Mouse (Mus musculus) liver, embryonic 14.5 days (tissue): ENCODE results near the gene Cks2. TPM values are rescaled to one million over a fixed set of nuclear protein-coding genes. Genes with fewer than 3 reads are reported as not detected.

Experiments
- ATAC-seq: fragments of 200-750 bp; cut with Nextera tagmentation; 2 replicates; pipeline ENCODE4 v1.8.0; 2017; ENCODE audit warnings: moderate number of reproducible peaks, mild to moderate bottlenecking, moderate library complexity; ENCODE audit not compliant: insufficient read depth
- DNase-seq, 3 experiments: peaks; one replicate each; pipeline ENCODE4 v3.0.0-alpha.2; 2012 to 2013; ENCODE audit warnings: low read depth in 3 of 3, low spot score in 3 of 3
- H3K27ac ChIP-seq: fragments of 300-500 bp; sonication (generic); 2 replicates; pipeline ENCODE4 v1.5.1; 2014; ENCODE audit warnings: moderate library complexity, mild to moderate bottlenecking, control low read depth, inconsistent platforms
- H3K27me3 ChIP-seq: fragments of 300-500 bp; sonication (generic); 2 replicates; pipeline ENCODE4 v1.6.1; 2014; ENCODE audit warnings: mild to moderate bottlenecking, low read length, moderate library complexity; ENCODE audit not compliant: control insufficient read depth, insufficient read depth
- H3K36me3 ChIP-seq: fragments of 300-500 bp; sonication (generic); replicated peaks from 2 replicates; pipeline ENCODE4 v1.6.1; 2014; ENCODE audit warnings: low read depth; ENCODE audit not compliant: control insufficient read depth, insufficient read depth
- H3K4me1 ChIP-seq, 2 experiments: fragments of 200-500 bp in 1 of 2; fragments of 300-500 bp in 1 of 2; sonication (generic) in 1 of 2; replicated peaks; 2 replicates each; pipeline ENCODE4 v1.6.1; 2012 to 2014; ENCODE audit warnings: antibody characterized with exemption in 1 of 2, inconsistent platforms in 1 of 2, low read length in 1 of 2; ENCODE audit not compliant: control insufficient read depth in 2 of 2, insufficient read depth in 2 of 2
- H3K4me2 ChIP-seq: fragments of 300-500 bp; sonication (generic); 2 replicates; pipeline ENCODE4 v1.6.1; 2014; ENCODE audit warnings: low read depth, mild to moderate bottlenecking, control low read depth, moderate library complexity
- H3K4me3 ChIP-seq, 2 experiments: fragments of 200-500 bp in 1 of 2; fragments of 300-500 bp in 1 of 2; sonication (generic) in 1 of 2; 2 replicates each; pipeline ENCODE4 v1.5.1; 2012 to 2014; ENCODE audit warnings: low read depth in 2 of 2, low read length in 2 of 2, mild to moderate bottlenecking in 2 of 2, control low read depth in 1 of 2, inconsistent platforms in 1 of 2, moderate library complexity in 1 of 2; ENCODE audit not compliant: insufficient read depth in 1 of 2
- H3K9ac ChIP-seq: fragments of 300-500 bp; sonication (generic); replicated peaks from 2 replicates; pipeline ENCODE4 v1.6.1; 2014; ENCODE audit warnings: mild to moderate bottlenecking, control low read depth, moderate library complexity
- H3K9me3 ChIP-seq: fragments of 300-500 bp; sonication (generic); 2 replicates; pipeline ENCODE4 v1.6.1; 2016; ENCODE audit warnings: low read length, mixed read lengths; ENCODE audit not compliant: control insufficient read depth
- CTCF ChIP-seq: IDR thresholded peaks from 2 replicates; pipeline ENCODE4 v1.5.1; 2016; ENCODE audit warnings: antibody characterized with exemption, low read depth, control low read depth
- EP300 ChIP-seq: IDR thresholded peaks from 2 replicates; pipeline ENCODE4 v1.6.1; 2016; ENCODE audit warnings: antibody characterized with exemption, low read depth
- WGBS: fragments of 180-500 bp; shearing (Covaris S2); extraction: QIAGEN DNeasy Blood & Tissue Kit; methylation state at CpG from one replicate; pipeline ENCODE4 v1.1.7; 2014; ENCODE audit not compliant: insufficient replicate concordance; 5-methylcytosine and 5-hydroxymethylcytosine counted together
- polyA plus RNA-seq, 2 experiments: library from polyadenylated mRNA; depleted of rRNA in 1 of 2; stranded (reverse) in 1 of 2; unstranded in 1 of 2; fragments of >200 nt; fragmentation: Nextera tagmentation in 1 of 2; extraction: Ambion mirVana in 1 of 2; gene quantifications; 2 replicates each; pipeline versions ENCODE4 v1.2.1 to v1.2.3; 2012 to 2014

Gene Cks2
- polyA plus RNA-seq, 2 experiments: 241 to 487 TPM

GRCm38 (mm10) chr13:51698318-51698717, 53.3 kb downstream of the Cks2 start:
- no peaks in the 10 kb centered on the region for H3K27me3 ChIP-seq
- no peak overlapping the region for H3K4me3 ChIP-seq
- H3K4me1 ChIP-seq: peaks cover 14 to 22% of the 10 kb centered on the region in 2 experiments
- no peak overlapping the region; the same call in 1 of the 2 replicates for H3K9ac ChIP-seq
- DNase-seq: peak in 1 of 3 experiments; percentile 12
- H3K4me2 ChIP-seq: peak overlapping the region; percentile 15; the same call in 1 of the 2 replicates
- H3K27ac ChIP-seq: peak overlapping the region; percentile 39; the same call in 1 of the 2 replicates
- TF ChIP-seq EP300 (no peak; the same call in 1 of the 2 replicates), CTCF (no peak)
- ATAC-seq: peak; percentile 71
- no peaks in the 10 kb centered on the region; the same call in 1 of the 2 replicates for H3K36me3 ChIP-seq
- WGBS: 26% methylated on average over 3 of the region's 3 CpGs
- no peaks in the 10 kb centered on the region for H3K9me3 ChIP-seq

Other genes starting within 250 kb of the Cks2 start
- 0.56 and 0.58 TPM in 2 replicates for gene S1pr3, start 236.6 kb upstream of the Cks2 start, polyA plus RNA-seq (2012; rRNA removed)
- gene S1pr3, start 236.6 kb upstream of the Cks2 start, polyA plus RNA-seq (2014; fragmentation: Nextera tagmentation; extraction: Ambion mirVana): 0.76 and 0.83 TPM in 2 replicates
- gene Shc3, start 75.8 kb upstream of the Cks2 start, polyA plus RNA-seq (2012; rRNA removed): 0.11 and 0.12 TPM in 2 replicates
- not detected in 2 replicates for gene Shc3, start 75.8 kb upstream of the Cks2 start, polyA plus RNA-seq (2014; fragmentation: Nextera tagmentation; extraction: Ambion mirVana)
- gene Secisbp2, start 6.5 kb downstream of the Cks2 start, polyA plus RNA-seq (2012; rRNA removed): 8.5 and 12.2 TPM in 2 replicates
- gene Secisbp2, start 6.5 kb downstream of the Cks2 start, polyA plus RNA-seq (2014; fragmentation: Nextera tagmentation; extraction: Ambion mirVana): 11.8 and 12.5 TPM in 2 replicates
- gene Sema4d, start 148.5 kb downstream of the Cks2 start, polyA plus RNA-seq (2012; rRNA removed): 4.2 and 4.7 TPM in 2 replicates
- 4.6 and 6.1 TPM in 2 replicates for gene Sema4d, start 148.5 kb downstream of the Cks2 start, polyA plus RNA-seq (2014; fragmentation: Nextera tagmentation; extraction: Ambion mirVana)
- gene Gadd45g, start 201.4 kb downstream of the Cks2 start, polyA plus RNA-seq (2012; rRNA removed): 11.4 and 14.4 TPM in 2 replicates
- 12.7 and 14.5 TPM in 2 replicates for gene Gadd45g, start 201.4 kb downstream of the Cks2 start, polyA plus RNA-seq (2014; fragmentation: Nextera tagmentation; extraction: Ambion mirVana)